Mouse (Mus musculus): ENCODE measurements around the gene Snph.

Snph gene

GRCm38 (mm10) chr2:151605437-151605987, 26.9 kb downstream of the Snph start:
- intact Hi-C loops (cut with DNase I): no loop called here

- intact Hi-C loops (cut with DNase I): no loop called here
Observed at GRCm38 (mm10) chr2:151603630-151604029, 28.8 kb downstream of the Snph start.

- intact Hi-C loops (cut with DNase I): no loop called here
Observed at GRCm38 (mm10) chr2:151602106-151602505, 30.3 kb downstream of the Snph start.

GRCm38 (mm10) chr2:151598068-151598467, 34.3 kb downstream of the Snph start:
- intact Hi-C loops (cut with DNase I): no loop called here

- intact Hi-C loops (cut with DNase I): no loop called here
Observed at GRCm38 (mm10) chr2:151587306-151587705, 45.1 kb downstream of the Snph start.

- intact Hi-C loops (cut with DNase I): no loop called here
Observed at GRCm38 (mm10) chr2:151586807-151587206, 45.6 kb downstream of the Snph start.

- intact Hi-C loops (cut with DNase I): no loop called here
Observed at GRCm38 (mm10) chr2:151585934-151586333, 46.5 kb downstream of the Snph start.

- intact Hi-C loops (cut with DNase I): no loop called here
Observed at GRCm38 (mm10) chr2:151580945-151581344, 51.4 kb downstream of the Snph start.

GRCm38 (mm10) chr2:151579183-151579582, 53.2 kb downstream of the Snph start:
- intact Hi-C loops (cut with DNase I): loop anchor here (5.0 to 10.0 kb wide), 2 partner anchors 84 to 103 kb away; partner anchors contain the start of gene Nsfl1c

- intact Hi-C loops (cut with DNase I): loop anchor here (5.0 to 10.0 kb wide), 2 partner anchors 81 to 106 kb away; partner anchors contain the start of gene Nsfl1c
Observed at GRCm38 (mm10) chr2:151575699-151576389, 56.5 kb downstream of the Snph start.

GRCm38 (mm10) chr2:151575119-151575698, 57.2 kb downstream of the Snph start:
- intact Hi-C loops (cut with DNase I): loop anchor here (5.0 to 10.0 kb wide), 2 partner anchors 80 to 107 kb away; partner anchors contain the start of gene Nsfl1c

GRCm38 (mm10) chr2:151574607-151575006, 57.8 kb downstream of the Snph start:
- intact Hi-C loops (cut with DNase I): loop anchor here (5.0 to 10.0 kb wide), 2 partner anchors 80 to 108 kb away; partner anchors contain the start of gene Nsfl1c

GRCm38 (mm10) chr2:151573667-151574066, 58.7 kb downstream of the Snph start:
- intact Hi-C loops (cut with DNase I): loop anchor here (10.0 kb wide), 1 partner anchor 79 kb away; the partner anchor contains the start of gene Nsfl1c

- intact Hi-C loops (cut with DNase I): loop anchor here (10.0 kb wide), 1 partner anchor 77 kb away; the partner anchor contains the start of gene Nsfl1c
Observed at GRCm38 (mm10) chr2:151571873-151572700, 60.3 kb downstream of the Snph start, which contains the start of gene Sdcbp2. Gene Sdcbp2, plus strand, starts transcription at chr2:151572622.

GRCm38 (mm10) chr2:151569452-151569851, 62.9 kb downstream of the Snph start:
- intact Hi-C loops (cut with DNase I): no loop called here

GRCm38 (mm10) chr2:151566856-151567255, 65.5 kb downstream of the Snph start:
- intact Hi-C loops (cut with DNase I): no loop called here

GRCm38 (mm10) chr2:151564986-151565385, 67.4 kb downstream of the Snph start:
- intact Hi-C loops (cut with DNase I): no loop called here

GRCm38 (mm10) chr2:151564006-151564405, 68.4 kb downstream of the Snph start:
- intact Hi-C loops (cut with DNase I): no loop called here

- intact Hi-C loops (cut with DNase I): no loop called here
Observed at GRCm38 (mm10) chr2:151562930-151563921, 69.2 kb downstream of the Snph start.

GRCm38 (mm10) chr2:151549615-151550121, 82.7 kb downstream of the Snph start:
- intact Hi-C loops (cut with DNase I): no loop called here
